Mouse (Mus musculus) lung, adult 10 weeks (tissue): ENCODE data around the gene Nptx2. TPM values are rescaled to one million over a fixed set of nuclear protein-coding genes. Genes with fewer than 3 reads are reported as not detected.

Experiments
- polyA plus RNA-seq: library from polyadenylated mRNA; stranded (reverse); fragments of 350-450 nt; fragmentation: Illumina TruSeq; extraction: RNeasy Lipid Tissue Mini Kit (QIAGEN cat#74804); gene quantifications from one replicate; pipeline ENCODE4 v1.2.3, GENCODE M21; 2014; ENCODE audit warnings: low read depth, low replicate concordance; ENCODE audit not compliant: insufficient read depth

Gene Nptx2
- 0.32 TPM for polyA plus RNA-seq

DNA sequence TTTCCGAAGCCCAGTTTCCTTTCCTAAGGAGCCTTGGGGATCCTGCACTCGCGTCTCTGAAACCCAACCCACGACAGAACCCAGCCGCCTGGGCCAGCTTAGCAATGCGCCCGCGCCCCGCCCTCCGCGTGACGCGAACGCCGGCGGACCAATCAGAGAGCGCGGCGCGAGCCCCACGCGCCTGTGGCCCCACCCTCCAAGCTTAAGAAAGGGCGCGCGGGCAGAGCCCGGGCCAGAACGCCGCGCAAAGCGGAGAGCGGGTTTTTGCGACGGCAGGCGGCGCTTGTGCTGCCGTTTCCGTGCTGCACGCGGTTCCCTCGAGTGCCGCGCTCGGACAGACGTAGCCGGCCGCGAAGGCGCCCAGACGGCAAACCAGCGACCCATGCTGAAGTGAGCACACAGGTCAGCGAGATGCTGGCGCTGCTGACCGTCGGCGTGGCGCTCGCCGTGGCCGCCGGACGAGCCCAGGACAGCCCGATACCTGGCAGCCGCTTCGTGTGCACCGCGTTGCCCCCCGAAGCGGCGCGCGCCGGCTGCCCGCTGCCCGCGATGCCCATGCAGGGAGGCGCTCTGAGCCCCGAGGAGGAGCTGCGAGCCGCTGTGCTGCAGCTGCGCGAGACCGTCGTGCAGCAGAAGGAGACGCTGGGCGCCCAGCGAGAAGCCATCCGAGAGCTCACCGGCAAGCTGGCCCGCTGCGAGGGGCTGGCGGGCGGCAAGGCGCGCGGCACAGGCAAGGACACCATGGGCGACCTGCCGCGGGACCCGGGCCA lies at the start of gene Nptx2:
Nptx2 (plus strand) TSS at position 250 of the 770 bp plus-strand sequence.

Other genes starting within 250 kb of the Nptx2 start
- gene Baiap2l1, start 187.8 kb upstream of the Nptx2 start, polyA plus RNA-seq = 12.9 TPM
- gene Tmem130, start 215.9 kb downstream of the Nptx2 start, polyA plus RNA-seq = not detected
- 19.4 TPM for gene Trrap, start 221.8 kb downstream of the Nptx2 start, polyA plus RNA-seq